Mouse (Mus musculus): ENCODE measurements around the gene Whamm. TPM values are rescaled to one million over a fixed set of nuclear protein-coding genes. Genes with fewer than 3 reads are reported as not detected.
A peak's percentile ranks its signal among the peaks of the same experiment; 100 is the strongest.

Whamm gene
- 10 to 100 TPM; 16.0 to 19.7 TPM for total RNA-seq (2021)
- long read RNA-seq, experiment 1, transcript Whamm-201 (10 exons, 3,069 nt) = major isoform, 7 of 24 reads
- long read RNA-seq, experiment 1, partial matches to known transcripts = 12 of 24 reads
- long read RNA-seq, experiment 1, other reads (novel, unspliced or antisense) = 5 of 24 reads
- long read RNA-seq, experiment 2, partial matches to known transcripts = 1 of 30 reads
- long read RNA-seq, experiment 2, other reads (novel, unspliced or antisense) = 27 of 30 reads

DNA sequence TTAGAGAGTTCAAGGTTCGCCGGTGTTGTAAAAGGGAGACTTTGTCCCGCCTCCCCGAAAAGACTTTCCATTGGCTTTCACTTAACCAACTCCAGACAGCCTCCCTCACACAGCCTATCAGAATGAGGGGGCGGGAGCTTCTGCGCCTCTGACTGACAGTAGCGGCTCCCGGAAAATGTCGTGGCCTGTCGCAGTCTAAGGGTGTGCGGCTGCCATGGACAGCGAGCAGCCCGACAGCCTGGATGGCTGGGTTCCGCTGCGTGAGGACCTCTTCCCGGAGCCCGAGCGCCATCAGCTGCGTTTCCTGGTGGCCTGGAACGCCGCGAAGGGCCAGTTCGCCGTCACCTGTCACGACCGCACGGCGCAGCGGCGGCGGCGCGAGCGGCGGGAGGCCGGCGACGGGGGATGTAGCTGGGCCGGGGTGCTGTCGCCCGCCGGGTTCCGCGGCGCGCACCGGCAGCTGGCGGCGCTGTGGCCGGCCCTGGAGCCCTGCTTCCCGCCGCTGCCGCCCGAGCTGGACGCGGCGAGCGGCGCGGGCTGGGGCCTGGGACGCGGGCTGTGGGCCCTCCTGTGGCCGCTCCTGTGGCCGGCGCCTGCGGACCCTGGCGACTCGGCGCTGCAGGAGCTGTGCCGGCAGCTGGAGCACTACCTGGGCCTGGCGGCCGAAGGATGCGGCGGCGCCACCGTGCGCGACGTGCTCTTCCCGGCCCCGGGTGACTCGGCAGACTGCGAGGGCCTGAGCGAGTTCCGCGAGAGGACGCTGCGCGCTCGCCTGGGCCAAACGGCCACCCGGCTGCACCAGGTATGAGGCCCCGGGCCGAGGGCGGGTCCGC, at the start of gene Whamm:
Gene Whamm (plus strand): TSS at position 159 of the 833 bp plus-strand sequence.
- DNase-seq (ENCODE audit: low spot score in 2 of 2) = peak; percentile 84 to 96

DNA sequence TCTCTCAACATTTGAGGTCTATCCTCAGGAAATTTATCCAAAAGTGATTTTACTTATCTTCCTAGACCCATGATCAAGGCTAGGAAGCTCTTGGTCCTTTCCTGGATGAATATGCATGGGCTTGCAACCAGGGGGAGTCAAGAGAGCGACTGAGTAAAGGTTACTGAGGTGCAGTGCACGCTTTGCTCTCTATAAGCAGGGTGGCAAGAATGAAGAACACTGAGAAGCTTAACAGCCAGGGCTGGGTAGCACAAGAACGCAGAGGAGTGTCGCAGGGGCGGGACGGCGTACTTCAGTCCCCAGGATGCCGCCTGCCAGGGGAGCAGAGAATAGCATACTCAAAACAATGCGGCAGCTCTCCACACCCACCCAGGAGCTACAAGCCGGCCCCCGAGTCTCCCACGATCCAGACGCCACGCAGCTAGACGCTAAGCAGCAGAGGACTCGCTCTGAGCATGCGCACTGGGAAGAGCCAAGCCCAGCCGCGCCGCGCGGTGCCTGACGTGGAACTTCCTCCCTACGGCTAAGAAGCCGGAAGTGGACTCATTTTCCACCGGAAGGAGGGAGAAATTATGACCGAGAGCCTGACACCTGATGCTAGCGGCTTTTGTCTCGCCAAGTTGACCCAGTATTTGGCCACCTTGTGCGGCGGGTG, 47.9 kb upstream of the Whamm start:
- peak; percentile 81 to 94 for DNase-seq (ENCODE audit: low spot score in 2 of 2)

DNA sequence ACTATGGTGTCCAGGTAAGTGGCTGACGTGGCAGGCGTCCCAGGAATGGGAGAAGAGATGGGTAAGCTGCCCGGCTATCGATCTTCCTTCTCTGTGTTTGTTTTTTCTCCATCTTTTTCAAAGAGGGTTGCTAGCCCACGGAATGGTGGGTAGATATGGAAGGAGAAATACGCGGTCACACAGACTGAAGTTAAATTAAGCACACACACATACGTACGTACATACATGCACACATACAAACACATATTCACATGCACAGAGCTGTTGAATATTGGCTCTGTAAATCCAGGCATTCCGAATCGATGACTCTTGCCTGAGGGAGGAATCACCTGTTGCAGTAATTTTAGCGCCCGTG, 47.4 kb upstream of the Whamm start:
- DNase-seq (ENCODE audit: low spot score in 2 of 2) = no peak

DNA sequence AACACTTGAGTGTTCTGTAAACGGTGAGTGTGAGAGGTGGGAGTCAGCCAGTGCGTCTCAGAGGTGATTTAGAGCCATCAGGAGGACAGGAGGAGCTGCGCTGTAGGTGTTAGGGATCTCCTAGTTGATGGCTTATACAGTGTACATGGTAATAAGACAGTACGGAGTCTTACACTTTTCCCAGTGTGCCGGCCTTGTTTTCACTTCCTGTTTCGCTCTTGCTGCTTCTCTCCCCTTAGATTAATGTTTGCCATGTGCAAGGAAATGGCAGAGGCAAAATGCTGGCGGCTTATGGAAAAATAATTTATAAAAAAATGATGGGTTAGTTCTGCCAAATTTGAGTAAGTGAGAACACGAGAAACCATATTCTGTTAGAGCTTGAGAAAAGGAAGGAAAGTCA, 42.1 kb upstream of the Whamm start:
- no peak for DNase-seq (ENCODE audit: low spot score in 2 of 2)

DNA sequence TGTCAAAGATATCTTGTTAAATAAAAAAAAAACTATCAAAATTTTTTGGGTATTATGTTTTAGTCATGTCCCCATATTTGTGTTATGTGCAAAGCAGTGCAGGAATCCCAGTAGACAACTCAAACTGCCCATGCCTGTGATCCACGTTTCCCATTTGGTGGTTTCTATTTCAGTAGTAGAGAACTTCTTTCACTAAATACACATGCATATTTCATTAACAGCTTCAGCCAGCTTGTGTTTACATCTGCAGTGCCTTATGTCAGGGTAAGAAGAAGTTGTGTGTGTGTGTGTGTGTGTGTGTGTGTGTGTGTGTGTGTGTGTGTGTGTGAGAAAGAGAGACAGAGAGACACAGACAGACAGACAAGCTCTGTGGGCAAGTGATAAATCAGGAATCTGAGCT, 39.6 kb upstream of the Whamm start:
- DNase-seq (ENCODE audit: low spot score in 2 of 2) = no peak

DNA sequence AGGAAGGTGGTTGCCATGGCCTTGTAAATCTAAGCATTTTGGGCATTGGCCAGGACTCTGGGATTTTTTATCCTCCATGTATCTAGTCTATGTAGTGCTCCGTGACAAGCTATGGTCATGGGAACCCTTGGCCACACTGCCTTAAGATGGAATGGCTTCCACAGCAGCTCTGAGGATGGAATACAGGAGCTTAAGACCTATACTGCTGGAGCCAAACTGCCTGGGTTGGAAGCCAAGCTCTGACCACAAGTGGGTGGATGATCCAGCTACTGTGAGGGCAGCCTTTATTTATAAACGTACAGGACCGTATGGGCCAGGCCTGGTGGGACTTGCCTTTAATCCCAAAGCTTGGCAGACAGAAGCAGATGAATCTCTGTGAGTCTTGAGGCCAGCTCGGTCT, 34.6 kb upstream of the Whamm start:
- no peak for DNase-seq (ENCODE audit: low spot score in 2 of 2)

DNA sequence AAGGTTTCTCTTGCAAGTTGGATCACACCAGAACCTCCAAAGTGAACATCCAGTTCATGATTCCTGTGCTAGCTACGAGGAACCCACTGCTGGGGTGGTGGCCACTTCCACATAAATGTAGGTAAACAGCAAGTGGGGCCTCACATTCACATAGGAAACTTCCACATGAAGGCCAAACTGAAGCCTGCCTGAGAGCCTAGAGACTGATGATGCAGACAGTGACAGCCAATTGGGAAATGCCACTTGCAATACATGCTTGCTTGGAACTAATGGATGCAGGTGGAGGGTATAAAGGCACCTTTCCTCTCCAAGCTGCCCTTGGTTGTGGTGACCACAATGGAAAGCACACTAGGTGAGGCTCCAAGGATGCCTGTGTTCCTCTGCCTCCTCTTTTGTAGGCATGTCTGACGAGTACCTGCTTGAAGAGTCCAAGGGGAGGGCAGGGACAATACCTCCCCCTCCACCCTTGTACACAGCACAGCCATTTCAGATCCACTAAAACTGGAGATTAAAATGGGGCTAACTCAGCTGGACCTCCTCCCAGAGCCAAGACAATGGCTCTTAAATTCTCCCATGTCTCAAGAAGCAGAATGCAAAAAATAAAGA, 32.9 kb upstream of the Whamm start:
- peak in 1 of 2 experiments; percentile 49 for DNase-seq (ENCODE audit: low spot score in 2 of 2)

DNA sequence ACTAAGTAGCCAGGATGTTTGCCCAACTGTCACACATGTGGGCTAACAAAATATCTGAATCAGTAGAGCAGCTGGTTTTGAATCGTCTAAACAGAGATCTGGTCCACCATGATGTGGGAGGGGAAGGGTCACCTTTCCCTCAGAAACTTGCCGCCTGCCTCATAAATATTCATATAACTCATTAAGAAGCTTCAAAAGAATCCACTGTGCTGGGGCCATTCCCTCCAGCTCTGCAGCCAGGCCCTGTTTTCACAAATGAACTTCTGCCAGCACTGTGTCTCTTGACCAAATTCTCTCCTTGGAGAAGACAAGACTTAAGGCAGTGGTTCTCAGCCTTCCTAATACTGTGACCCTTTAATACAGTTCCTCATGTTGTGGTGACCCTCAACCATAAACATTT, 31.5 kb upstream of the Whamm start:
- DNase-seq (ENCODE audit: low spot score in 2 of 2) = peak in 1 of 2 experiments; percentile 70

DNA sequence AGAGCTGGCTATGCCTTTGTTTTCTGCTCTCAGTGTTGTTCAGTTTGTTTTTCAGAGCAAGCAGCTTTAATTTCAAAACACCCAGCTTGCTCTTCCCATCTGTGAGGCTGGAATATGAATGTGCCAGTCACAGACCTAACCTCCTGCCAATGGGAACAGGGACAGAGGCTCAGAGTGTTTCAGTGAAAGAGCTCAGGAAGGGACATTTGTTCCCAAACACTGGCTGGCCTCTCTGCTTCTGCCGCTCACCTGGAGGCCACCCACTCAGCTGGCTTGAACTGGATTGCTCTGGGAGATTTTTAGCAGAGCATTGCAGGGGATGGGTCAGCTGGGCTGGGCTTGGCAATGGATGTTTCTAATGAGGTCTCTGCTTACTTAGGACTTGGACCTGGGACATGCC, 30.1 kb upstream of the Whamm start:
- DNase-seq (ENCODE audit: low spot score in 2 of 2) = peak in 1 of 2 experiments; percentile 79

DNA sequence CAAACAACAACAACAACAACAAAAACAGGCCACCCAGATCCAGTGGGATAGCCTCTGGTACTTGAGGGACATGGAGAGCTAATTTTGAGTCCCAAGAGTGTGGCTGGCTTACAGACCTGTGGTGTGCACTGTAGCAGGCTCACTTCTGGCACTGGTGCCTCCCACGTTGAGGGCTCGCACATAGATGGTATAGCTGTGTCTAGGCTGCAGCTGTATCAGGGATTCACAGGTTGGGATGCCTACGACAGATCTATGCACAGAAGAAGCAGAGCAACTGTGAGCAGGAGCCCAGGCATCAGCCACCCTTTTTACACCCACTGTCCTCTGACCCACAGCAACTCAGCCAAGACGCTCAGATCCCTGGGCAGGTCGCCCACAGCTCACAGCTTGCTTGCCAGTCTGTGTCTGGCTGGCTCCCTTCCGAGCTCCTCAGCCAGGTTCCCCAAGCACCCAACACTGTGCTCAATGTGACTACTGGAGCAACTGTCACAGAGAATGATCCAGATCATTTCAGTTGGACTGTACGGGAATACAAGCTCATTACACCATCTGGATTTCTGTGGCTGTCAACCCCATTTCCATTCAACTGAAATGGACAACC, 29.0 kb upstream of the Whamm start:
- DNase-seq (ENCODE audit: low spot score in 2 of 2) = peak; percentile 83 to 92

DNA sequence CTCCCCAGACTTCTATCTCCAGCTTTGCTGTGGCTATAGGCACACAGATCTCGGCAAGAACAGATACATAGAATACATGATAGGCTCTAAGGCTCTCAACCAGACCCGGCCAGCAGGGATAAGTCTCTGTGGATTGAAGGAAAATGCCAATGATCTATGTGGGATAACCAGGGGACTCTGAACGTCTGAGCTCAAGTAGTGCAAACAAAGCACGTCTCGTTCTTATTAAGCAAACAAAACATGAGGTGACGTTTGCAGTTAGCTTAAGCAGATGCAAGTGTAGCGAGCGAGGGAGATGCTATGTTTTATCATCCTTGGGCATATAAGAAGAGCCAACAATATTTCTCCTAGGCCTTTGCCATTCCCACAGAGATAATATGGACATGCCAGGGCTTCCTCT, 28.1 kb upstream of the Whamm start:
- DNase-seq (ENCODE audit: low spot score in 2 of 2) = no peak

DNA sequence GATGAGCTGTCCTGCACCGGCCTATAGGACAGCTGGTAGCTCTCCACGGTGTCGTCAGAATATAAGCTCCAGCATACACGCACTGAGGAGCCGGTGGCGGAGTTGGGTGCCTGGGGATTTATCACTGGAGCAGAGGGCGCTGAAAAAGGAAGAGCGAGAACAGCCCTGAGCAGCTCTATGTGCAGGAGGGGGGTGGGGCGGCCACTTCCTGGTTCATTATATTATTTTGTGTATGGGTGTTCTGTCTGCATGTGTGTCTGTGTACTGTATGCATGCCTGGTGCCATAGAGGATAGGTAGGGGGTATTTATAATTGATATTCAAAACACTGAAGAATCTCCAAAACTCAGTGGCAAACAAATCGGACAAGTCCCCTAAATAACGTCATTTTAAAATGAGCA, 22.2 kb upstream of the Whamm start:
- no peak for DNase-seq (ENCODE audit: low spot score in 2 of 2)

DNA sequence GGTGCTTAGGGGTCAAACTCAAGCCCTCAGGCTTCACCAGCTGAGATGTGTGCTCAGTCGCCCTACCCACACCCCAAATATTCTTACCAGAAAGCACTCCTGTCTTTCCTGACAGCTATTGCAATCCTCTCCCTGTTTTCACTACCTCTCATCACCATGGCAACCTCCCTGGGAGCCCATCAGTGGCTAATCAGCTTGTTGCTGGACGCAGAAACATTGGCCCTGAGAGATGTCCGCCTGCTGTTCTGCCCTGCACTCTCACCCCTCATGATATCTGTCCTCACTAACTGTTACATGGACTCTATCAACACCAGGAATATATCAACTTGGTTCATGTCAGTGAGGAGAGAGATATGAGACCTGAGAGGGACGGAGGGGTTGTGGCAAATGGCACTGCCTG, 17.5 kb upstream of the Whamm start:
- DNase-seq (ENCODE audit: low spot score in 2 of 2) = no peak

DNA sequence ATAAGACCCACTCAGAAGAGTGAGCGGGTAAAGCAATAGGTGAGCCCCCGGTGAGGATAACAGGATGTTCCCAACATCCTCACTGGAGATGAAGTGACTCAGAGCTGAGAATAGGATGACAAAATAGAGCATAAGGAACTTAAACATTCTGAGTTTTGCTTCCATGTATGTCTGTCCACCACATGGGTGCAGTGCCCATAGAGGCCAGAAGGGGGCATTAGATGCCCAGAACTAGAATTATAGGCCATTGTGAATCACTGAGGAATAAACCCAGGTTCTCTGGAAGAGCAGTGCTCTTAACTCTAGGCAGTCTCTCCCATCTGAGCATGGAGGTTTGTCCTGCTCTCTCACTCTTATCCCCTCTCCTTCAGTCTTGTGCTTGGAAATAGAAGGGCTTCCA, 16.7 kb upstream of the Whamm start:
- DNase-seq (ENCODE audit: low spot score in 2 of 2) = peak in 1 of 2 experiments; percentile 40

DNA sequence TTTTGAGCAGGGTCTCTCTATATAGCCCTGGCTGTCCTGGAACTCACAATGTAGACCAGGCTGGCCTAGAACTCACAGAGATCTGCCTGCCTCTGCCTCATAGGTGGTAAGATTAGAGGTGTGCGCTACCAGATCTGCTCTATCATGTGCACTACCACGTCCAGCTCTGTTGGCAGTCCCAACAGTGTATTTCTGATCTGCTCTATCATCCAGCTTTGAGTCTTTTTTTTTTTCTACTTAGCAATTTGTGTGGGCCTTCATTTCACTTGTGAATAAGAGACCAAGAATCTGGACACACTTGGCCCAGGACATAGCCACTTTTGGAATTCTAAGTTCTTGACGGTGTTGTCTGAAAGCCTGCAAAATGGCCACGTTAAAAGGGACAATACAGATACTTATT, 14.2 kb upstream of the Whamm start:
- DNase-seq (ENCODE audit: low spot score in 2 of 2) = no peak

DNA sequence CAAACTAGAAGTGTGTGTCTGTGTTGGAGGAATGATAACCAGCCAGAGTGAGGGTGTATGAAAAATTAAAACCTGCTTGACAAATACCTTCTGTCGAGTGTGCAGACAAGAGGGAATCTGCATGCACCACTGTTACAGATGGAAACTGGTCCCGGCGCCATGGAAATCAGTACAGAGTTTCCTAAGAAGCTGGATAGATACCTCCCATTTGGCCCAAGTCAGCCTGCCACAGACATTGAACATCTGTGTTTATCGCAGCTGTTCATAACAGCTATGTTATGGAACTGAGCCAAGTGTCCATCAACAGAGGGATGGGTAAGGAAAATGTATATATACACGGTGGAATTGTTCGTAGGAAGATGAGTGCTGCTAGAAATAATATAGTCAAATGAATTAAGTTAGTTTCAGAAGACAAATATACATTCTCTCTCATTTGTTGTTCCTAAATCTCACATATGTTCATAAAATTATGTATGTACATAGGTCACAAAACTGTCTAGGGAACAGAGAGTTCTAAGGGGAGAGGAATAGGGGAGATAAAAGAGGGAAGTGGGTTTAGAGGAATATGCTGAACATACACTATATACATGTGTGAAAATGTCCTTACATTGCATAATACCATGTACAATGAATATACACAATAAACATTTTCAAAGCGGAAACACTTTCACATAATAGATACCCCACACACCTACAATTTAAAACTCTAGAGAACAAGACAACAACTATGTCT, 13.6 kb upstream of the Whamm start:
- no peak for DNase-seq (ENCODE audit: low spot score in 2 of 2)

DNA sequence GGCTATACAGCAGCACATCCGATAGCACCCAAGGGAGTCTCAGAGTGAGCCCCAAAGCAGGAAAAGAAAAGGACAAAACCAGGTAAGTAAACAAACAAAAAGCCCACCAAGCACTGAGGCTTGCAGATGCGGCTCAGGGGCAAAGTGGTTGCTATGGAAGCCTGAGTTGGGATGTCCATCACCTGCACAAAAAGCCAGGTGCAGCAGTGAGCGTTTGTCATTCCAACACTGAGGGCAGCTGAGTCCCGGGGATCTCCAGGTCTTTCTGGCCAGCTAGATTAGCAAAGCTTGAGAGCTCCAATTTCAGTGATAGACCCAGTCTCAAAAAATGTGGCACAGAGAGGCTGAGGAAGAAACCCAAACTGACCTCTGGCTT, 13.1 kb upstream of the Whamm start:
- DNase-seq (ENCODE audit: low spot score in 2 of 2) = no peak

DNA sequence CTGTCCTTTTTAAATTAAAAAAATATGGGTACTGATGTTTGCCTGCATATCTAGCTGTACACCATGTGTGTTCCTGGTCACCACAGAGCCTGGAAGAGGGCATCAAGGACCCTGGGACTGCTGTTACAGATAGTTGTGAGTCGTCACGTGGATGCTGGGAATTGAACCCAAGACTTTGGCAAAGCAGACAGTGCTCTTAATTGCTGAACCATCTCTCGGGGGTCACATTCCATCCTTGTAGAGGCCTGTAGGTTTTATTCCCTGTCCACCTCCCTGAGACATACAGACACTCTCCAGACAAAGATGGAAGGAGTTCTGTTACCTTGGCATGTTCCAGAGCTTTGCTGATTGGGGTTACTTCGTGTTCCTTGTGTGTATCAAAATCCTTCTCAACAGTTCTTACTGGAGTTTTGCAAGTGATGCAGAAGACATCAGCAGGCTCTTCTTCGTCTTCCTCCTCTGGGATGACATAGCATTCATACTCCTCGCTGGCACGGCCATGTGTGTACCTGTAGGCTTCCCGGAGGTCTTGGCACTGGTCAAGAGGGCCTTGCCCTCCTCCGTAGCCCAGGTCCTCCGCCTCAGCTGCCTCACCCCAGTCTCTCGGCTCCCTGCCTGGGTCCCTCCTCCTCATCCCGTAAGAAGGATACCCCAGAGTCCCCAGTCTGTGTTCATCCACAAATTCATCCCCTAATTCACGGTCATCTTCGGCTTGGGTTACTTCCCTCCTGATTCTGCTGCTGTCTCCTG, 11.7 kb upstream of the Whamm start:
- no peak for DNase-seq (ENCODE audit: low spot score in 2 of 2)

DNA sequence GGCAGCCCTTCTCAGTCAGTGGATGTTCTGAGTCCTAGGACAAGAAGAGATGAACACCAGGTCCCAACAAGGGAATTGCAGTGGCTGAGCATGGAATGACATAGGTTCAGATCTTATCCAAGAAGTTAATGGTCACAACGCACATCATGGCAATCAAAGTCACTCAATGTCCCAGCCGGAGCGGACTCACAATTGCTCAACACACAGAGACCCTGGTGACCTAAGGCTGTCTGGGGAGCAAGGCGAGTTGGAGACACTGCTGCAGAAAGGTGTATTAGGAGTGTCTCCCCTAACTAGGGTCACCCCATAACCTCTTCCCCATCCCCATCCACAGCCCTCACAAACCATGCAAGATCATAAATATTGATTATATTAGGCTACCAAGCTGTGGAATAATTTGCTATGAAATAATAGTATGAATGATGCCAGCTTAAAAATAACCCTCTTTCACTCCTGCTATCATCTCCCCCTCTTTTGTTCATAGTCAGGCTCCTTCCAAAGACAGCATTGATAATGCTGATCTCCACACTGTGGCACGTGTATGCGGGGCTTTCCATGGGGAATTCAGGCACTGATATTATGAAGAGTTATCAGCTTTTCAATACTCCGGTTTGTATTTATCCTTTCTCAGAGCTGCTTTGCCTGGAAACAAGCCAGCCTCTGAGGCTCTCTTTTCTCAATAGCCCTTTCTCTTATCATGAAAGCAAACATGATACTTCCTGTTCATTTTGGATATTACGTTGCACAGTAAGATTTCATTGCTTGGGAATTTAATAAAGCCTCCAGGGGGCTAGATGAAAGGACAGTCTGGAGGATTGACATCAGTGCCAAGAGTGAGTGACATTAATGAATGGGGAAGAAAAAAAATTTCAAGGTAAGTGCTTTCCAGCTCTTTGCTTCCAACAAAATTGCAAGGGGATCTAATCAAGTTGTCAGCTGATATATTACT, 10.7 kb upstream of the Whamm start:
- DNase-seq (ENCODE audit: low spot score in 2 of 2) = no peak

All from layer of hippocampus, postnatal 14 days (tissue).